ENCODE assay signal across 8 mouse cellular contexts in the genomic region with DNA sequence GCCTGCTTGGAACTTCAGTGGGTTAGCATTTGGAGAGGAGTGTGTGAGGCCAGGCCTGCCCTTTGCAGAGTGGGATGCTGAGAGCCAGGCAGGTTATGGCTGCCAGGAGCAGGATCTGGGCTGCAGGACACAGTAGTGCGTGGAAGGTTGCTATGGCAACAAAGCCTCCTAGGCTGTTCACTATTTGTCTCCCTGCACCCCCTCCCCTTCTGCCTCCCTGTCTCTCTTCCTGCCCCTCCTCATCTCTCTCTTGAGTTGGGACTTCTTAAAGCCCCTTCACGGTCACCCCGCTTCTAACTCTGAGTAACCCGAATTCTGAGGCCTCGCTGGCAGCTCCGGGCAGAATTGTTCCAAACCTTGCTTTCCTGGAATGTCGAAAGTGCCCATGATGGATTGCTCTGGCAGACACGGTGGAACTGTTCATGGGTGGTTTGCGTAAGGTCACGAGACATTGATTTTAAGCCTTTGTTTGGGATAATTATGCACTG. TPM values are rescaled to one million over a fixed set of nuclear protein-coding genes. Genes with fewer than 3 reads are reported as not detected.
DNase-seq lines count a peak whose midpoint lies in the region; ATAC-seq and TF ChIP-seq lines count a peak whose summit lies in the region.
"Had no signal": no experiment of that assay in that cellular context is flagged by ENCODE, and none has a peak within 500 bp of the region (broad histone marks: within the 10 kb centered on the region; RNA-seq: fewer than 3 reads in every experiment).

No protein-coding gene starts in this region.

- H3K9ac ChIP-seq in kidney, embryonic 15.5 days, result no peak overlapping the region
- no peak overlapping the region for H3K9ac ChIP-seq in stomach, embryonic 14.5 days (replicated peaks; ENCODE audit: low read depth, low read length)

- H3K9me3 ChIP-seq in E14TG2a.4 (ENCODE audit: low read length), result no peaks in the 10 kb centered on the region
- no peaks in the 10 kb centered on the region for H3K9me3 ChIP-seq in kidney, embryonic 15.5 days (replicated peaks)
- no peaks in the 10 kb centered on the region for H3K9me3 ChIP-seq in stomach, embryonic 14.5 days (ENCODE audit: control insufficient read depth, low read depth, low read length)

- H3K27me3 ChIP-seq in E14TG2a.4 (ENCODE audit: insufficient read depth, low read length), result no peaks in the 10 kb centered on the region
- no peaks in the 10 kb centered on the region for H3K27me3 ChIP-seq in kidney, embryonic 15.5 days
- H3K27me3 ChIP-seq in stomach, embryonic 14.5 days (ENCODE audit: control insufficient read depth, insufficient read depth, low read length), result no peaks in the 10 kb centered on the region

- H3K27ac ChIP-seq in kidney, embryonic 15.5 days, result peak overlapping the region; percentile 90
- no peak overlapping the region for H3K27ac ChIP-seq in stomach, embryonic 14.5 days (ENCODE audit: low read length)

- H3K4me2 ChIP-seq in kidney, embryonic 15.5 days, result peak overlapping the region; percentile 56
- 0 out of 2 replicates have a peak overlapping the region, but pooled peaks have one; percentile 17 for H3K4me2 ChIP-seq in stomach, embryonic 14.5 days (replicated peaks; ENCODE audit: low read depth, low read length)

- TF ChIP-seq CTCF in E14TG2a.4 (conservative IDR thresholded peaks at IDR 0.05; ENCODE audit: low read length), result no peak

- peaks cover 24% of the 10 kb centered on the region for H3K4me1 ChIP-seq in E14TG2a.4 (replicated peaks; ENCODE audit: low read depth, low read length)
- H3K4me1 ChIP-seq in kidney, embryonic 15.5 days, result peaks cover 34% of the 10 kb centered on the region
- H3K4me1 ChIP-seq in stomach, embryonic 14.5 days (ENCODE audit: control insufficient read depth, insufficient read depth, low read length), result peaks cover 4% of the 10 kb centered on the region; the same call in 1 of the 2 replicates

- ATAC-seq in kidney, embryonic 15.5 days (replicated peaks; ENCODE audit: low FRiP score), result peak; percentile 92
- ATAC-seq in stomach, embryonic 14.5 days (ENCODE audit: insufficient number of reproducible peaks, insufficient read depth, low FRiP score, low read depth), result peak; percentile 71; the same call in 1 of the 2 replicates

- 14% methylated on average over 10 of the region's 10 CpGs for WGBS in kidney, embryonic 15.5 days
- 7% methylated on average over 10 of the region's 10 CpGs for WGBS in stomach, embryonic 14.5 days

- peak; percentile 73 for DNase-seq in R1 (ENCODE audit: low read depth, low spot score)
- DNase-seq in fibroblast of lung, adult 2 months (ENCODE audit: low read depth), result peak; percentile 70
- peak; percentile 49 for DNase-seq in lung, postnatal 10 days
- no peak for DNase-seq in urinary bladder, postnatal 10 days (ENCODE audit: low spot score)

- H3K4me3 ChIP-seq in E14TG2a.4 (replicated peaks; ENCODE audit: low read length), result 0 out of 2 replicates have a peak overlapping the region, but pooled peaks have one; percentile 13
- peak overlapping the region; percentile 24 for H3K4me3 ChIP-seq in kidney, embryonic 15.5 days (replicated peaks)
- H3K4me3 ChIP-seq in stomach, embryonic 14.5 days (ENCODE audit: low read depth, low read length), result no peak overlapping the region

- no peaks in the 10 kb centered on the region for H3K36me3 ChIP-seq in E14TG2a.4 (ENCODE audit: insufficient read depth, low read length)
- no peaks in the 10 kb centered on the region for H3K36me3 ChIP-seq in kidney, embryonic 15.5 days
- H3K36me3 ChIP-seq in stomach, embryonic 14.5 days (ENCODE audit: control insufficient read depth, insufficient read depth, low read length), result no peaks in the 10 kb centered on the region

RNA-seq across cellular contexts. Expression of gene Gm28729, which starts 19.0 kb away (rescaled TPM):
- polyA plus RNA-seq in kidney, embryonic 15.5 days (2015; fragmentation: Nextera tagmentation; extraction: Ambion mirVana), result not detected in 2 replicates
- not detected in 2 replicates for polyA plus RNA-seq in stomach, embryonic 14.5 days (2014; fragmentation: Nextera tagmentation; extraction: Ambion mirVana)
- polyA plus RNA-seq: liver, adult 2 months had no signal

RNA-seq across cellular contexts. Expression of gene Rnf7, which starts 27.6 kb away (rescaled TPM):
- 208 and 216 TPM in 2 replicates for polyA plus RNA-seq in kidney, embryonic 15.5 days (2015; fragmentation: Nextera tagmentation; extraction: Ambion mirVana)
- polyA plus RNA-seq in stomach, embryonic 14.5 days (2014; fragmentation: Nextera tagmentation; extraction: Ambion mirVana), result 250 and 254 TPM in 2 replicates
